Mouse (Mus musculus) cerebellum, adult 2 months (tissue): Measurements from ENCODE around the gene Polr3gl. TPM values are rescaled to one million over a fixed set of nuclear protein-coding genes. Genes with fewer than 3 reads are reported as not detected.
A peak's percentile ranks its signal among the peaks of the same experiment; 100 is the strongest.

Source experiments
- DNase-seq, 2 experiments: peaks; one replicate each; pipeline ENCODE4 v3.0.0; 2021
- H3K27ac ChIP-seq: fragments of 200-500 bp; 2 replicates; pipeline ENCODE4 v1.5.1; 2012; ENCODE audit warnings: low read length, control low read depth, inconsistent platforms; ENCODE audit not compliant: insufficient read depth
- H3K27me3 ChIP-seq: fragments of 200-500 bp; 2 replicates; pipeline ENCODE4 v1.6.1; 2012; ENCODE audit warnings: inconsistent platforms, mild to moderate bottlenecking, low read length, moderate library complexity; ENCODE audit not compliant: control insufficient read depth, insufficient read depth
- H3K4me1 ChIP-seq: fragments of 200-500 bp; 2 replicates; pipeline ENCODE4 v1.6.1; 2011; ENCODE audit warnings: low read length; ENCODE audit not compliant: control insufficient read depth, insufficient read depth
- H3K4me3 ChIP-seq: fragments of 200-500 bp; replicated peaks from 2 replicates; pipeline ENCODE3; 2011; ENCODE audit warnings: mild to moderate bottlenecking, low read depth, low read length, control low read depth; ENCODE audit not compliant: insufficient read depth
- CTCF ChIP-seq: fragments of 200-500 bp; IDR thresholded peaks from 2 replicates; pipeline ENCODE4 v1.5.1; 2011; ENCODE audit warnings: low read depth, mild to moderate bottlenecking, control low read depth, low read length, moderate library complexity, borderline replicate concordance; ENCODE audit not compliant: insufficient read depth
- POLR2A ChIP-seq: fragments of 200-500 bp; IDR thresholded peaks from 2 replicates; pipeline ENCODE4 v1.6.1; 2011; ENCODE audit warnings: low read length, control low read depth, borderline replicate concordance; ENCODE audit not compliant: insufficient read depth
- WGBS: fragments of 180-500 bp; shearing (Covaris S2); methylation state at CpG from one replicate; pipeline ENCODE4 v1.1.7; 2018; 5-methylcytosine and 5-hydroxymethylcytosine counted together
- polyA plus RNA-seq: library from polyadenylated mRNA; depleted of rRNA; stranded (reverse); fragments of >200 nt; gene quantifications from 2 replicates; pipeline ENCODE4 v1.2.3, GENCODE M21; 2012

The Polr3gl gene
- polyA plus RNA-seq, 1 experiment, result 55.5 TPM

- H3K27me3 ChIP-seq, result no peaks in the 10 kb centered on the region
- peak in 1 of 2 experiments; percentile 17 for DNase-seq
- 11% methylated on average over 22 of the region's 22 CpGs for WGBS
- TF ChIP-seq POLR2A (no peak), CTCF (no peak)
- no peaks in the 10 kb centered on the region; the same call in 1 of the 2 replicates for H3K4me1 ChIP-seq
- peak overlapping the region; percentile 62 for H3K4me3 ChIP-seq
- 0 out of 2 replicates have a peak overlapping the region, but pooled peaks have one; percentile 4 for H3K27ac ChIP-seq
These were observed 37.0 kb downstream of the Polr3gl start for GRCm38 (mm10) chr3:96556651-96557635.

- no peak for TF ChIP-seq POLR2A
- TF ChIP-seq CTCF, result no peak
- Histone ChIP-seq H3K27me3 (no peaks in the 10 kb centered on the region), H3K27ac (no peak overlapping the region), H3K4me3 (no peak overlapping the region), H3K4me1 (no peaks in the 10 kb centered on the region; the same call in 1 of the 2 replicates)
- DNase-seq, result no peak
- WGBS, result 89% methylated on average over 15 of the region's 15 CpGs
These were observed 37.9 kb downstream of the Polr3gl start for GRCm38 (mm10) chr3:96555999-96556614.

- WGBS, result 43% methylated on average over 12 of the region's 12 CpGs
- peak in 1 of 2 experiments; percentile 44 for DNase-seq
- Histone ChIP-seq H3K27ac (no peak overlapping the region), H3K27me3 (no peaks in the 10 kb centered on the region), H3K4me3 (no peak overlapping the region), H3K4me1 (no peaks in the 10 kb centered on the region; the same call in 1 of the 2 replicates)
- no peak for TF ChIP-seq POLR2A
These were observed 38.9 kb downstream of the Polr3gl start for GRCm38 (mm10) chr3:96555041-96555596.

GRCm38 (mm10) chr3:96554251-96554650 is 39.7 kb downstream of the Polr3gl start:
- WGBS, result 91% methylated on average over 6 of the region's 6 CpGs
- no peak overlapping the region for H3K27ac ChIP-seq
- TF ChIP-seq POLR2A, result no peak
- TF ChIP-seq CTCF, result no peak

GRCm38 (mm10) chr3:96553601-96554000 is 40.4 kb downstream of the Polr3gl start:
- Histone ChIP-seq H3K27me3 (no peaks in the 10 kb centered on the region), H3K4me1 (no peaks in the 10 kb centered on the region; the same call in 1 of the 2 replicates), H3K4me3 (no peak overlapping the region), H3K27ac (no peak overlapping the region)
- 88% methylated on average over 6 of the region's 6 CpGs for WGBS
- no peak for TF ChIP-seq CTCF
- TF ChIP-seq POLR2A, result no peak
- DNase-seq, result no peak

More at GRCm38 (mm10) chr3:96554251-96554650, 39.7 kb downstream of the Polr3gl start:
- DNase-seq, result no peak
- Histone ChIP-seq H3K4me3 (no peak overlapping the region), H3K4me1 (no peaks in the 10 kb centered on the region; the same call in 1 of the 2 replicates), H3K27me3 (no peaks in the 10 kb centered on the region)

GRCm38 (mm10) chr3:96551890-96552289 is 42.1 kb downstream of the Polr3gl start:
- no peaks in the 10 kb centered on the region; the same call in 1 of the 2 replicates for H3K4me1 ChIP-seq
- H3K27me3 ChIP-seq, result no peaks in the 10 kb centered on the region
- 80% methylated on average over 7 of the region's 7 CpGs for WGBS
- H3K4me3 ChIP-seq, result no peak overlapping the region
- TF ChIP-seq POLR2A (no peak), CTCF (no peak)
- H3K27ac ChIP-seq, result no peak overlapping the region
- DNase-seq, result no peak

GRCm38 (mm10) chr3:96551203-96551602 is 42.8 kb downstream of the Polr3gl start:
- Histone ChIP-seq H3K4me3 (no peak overlapping the region), H3K27ac (no peak overlapping the region), H3K4me1 (no peaks in the 10 kb centered on the region; the same call in 1 of the 2 replicates), H3K27me3 (no peaks in the 10 kb centered on the region)
- DNase-seq, result peak in 1 of 2 experiments; percentile 28
- no peak for TF ChIP-seq POLR2A
- peak; percentile 30; the same call in 1 of the 2 replicates for TF ChIP-seq CTCF
- WGBS, result 23% methylated on average over 8 of the region's 8 CpGs
